Mouse (Mus musculus) retina, adult 2 months (tissue): ENCODE data around the gene Spata33.
"Not testable (repeated sequence)": the region's sequence is repeated elsewhere in the genome, so short reads cannot be mapped to it uniquely, and the experiment has no call there.

Source experiments
- DNase-seq: peaks from one replicate; pipeline ENCODE4 v3.0.0-alpha.2; 2012; ENCODE audit warnings: low read depth, low spot score

The Spata33 gene

DNA sequence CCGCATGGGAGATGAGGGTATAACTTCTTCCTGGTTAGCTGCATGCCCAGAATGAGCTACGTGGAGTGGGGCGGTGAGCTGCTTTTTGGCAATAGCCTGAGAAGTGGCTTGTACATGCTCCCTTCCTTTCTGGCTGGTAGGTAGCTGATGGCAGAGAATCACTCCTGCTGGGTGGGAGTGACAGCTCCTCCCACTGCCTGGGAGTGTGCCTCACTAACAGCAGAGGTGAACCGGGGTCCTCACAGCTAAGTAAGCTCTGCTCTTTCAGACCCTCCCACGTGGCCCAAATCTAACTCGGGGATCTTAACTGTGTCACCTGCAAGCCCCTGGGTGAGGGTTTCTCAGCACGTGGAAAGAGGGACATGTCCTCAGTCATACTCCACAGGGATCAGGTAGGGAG lies 19.9 kb downstream of the Spata33 start:
- DNase-seq: no peak

DNA sequence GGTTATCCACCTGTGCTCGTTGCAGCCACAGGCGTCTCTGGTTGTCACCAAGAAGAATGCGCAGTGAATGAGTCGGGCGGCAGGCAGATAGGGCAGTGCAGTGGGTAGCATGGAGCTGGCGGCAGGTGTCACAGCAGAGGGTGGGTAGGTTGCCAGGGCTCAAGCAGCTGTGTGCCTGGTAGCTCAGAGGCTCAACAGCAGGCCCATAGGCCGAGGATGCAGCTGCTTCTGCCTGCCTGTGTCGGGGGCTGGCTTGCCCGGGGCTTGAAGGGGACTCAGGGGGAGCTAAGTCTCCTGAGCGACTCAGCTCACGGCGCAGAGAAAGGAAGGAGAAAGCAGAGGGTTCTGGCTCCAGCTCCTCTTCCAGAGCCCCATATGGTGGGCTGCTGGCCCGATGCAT lies 20.7 kb downstream of the Spata33 start:
- no peak for DNase-seq

DNA sequence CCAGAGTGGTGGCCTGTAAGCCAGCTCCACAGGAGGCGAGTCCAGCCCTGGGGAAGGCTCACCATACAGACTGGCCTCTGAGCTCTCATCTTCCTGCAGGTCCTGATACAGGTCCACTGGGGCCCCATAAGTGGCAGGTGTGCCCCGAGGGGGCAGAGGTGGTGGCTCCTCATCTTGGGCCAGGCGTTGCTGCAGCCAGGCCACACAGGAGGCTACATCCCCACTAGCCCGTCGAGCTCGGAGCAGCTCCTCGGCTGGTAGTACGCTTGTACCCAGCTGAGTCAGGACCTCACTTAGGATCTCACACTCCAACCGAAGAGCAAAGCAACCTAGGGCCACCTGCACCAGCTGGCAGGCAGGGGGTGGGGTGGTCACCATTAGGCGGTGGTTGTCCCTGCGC lies 21.1 kb downstream of the Spata33 start:
- DNase-seq: no peak

DNA sequence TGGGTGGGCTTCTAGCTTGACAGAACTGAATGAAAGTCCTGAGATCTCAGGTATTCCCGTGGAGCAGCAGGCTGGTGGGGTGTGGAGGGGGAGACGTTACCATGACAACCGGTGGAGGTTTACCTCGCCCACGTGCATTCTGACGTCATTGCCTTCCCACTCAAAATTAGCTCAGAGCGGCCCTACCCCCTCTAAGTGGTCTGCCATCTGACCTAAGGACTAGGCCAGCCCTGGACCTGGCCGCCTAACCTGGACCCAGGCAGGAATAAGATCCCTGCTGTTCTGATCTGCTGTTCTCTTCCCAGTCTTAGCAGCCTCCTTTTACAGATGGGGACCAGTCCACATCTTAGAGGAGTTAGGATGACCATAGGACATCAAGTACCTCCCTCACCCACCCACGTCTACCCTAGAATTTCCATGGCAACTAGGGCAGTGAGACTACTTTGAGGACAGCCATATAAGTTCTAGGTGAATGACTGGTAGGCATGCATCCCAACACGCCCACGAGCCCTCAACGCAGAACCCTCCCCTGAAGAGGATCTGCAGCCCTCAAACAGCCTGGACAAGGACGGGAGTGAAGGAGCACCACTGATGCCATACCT lies 22.4 kb downstream of the Spata33 start:
- no peak for DNase-seq

DNA sequence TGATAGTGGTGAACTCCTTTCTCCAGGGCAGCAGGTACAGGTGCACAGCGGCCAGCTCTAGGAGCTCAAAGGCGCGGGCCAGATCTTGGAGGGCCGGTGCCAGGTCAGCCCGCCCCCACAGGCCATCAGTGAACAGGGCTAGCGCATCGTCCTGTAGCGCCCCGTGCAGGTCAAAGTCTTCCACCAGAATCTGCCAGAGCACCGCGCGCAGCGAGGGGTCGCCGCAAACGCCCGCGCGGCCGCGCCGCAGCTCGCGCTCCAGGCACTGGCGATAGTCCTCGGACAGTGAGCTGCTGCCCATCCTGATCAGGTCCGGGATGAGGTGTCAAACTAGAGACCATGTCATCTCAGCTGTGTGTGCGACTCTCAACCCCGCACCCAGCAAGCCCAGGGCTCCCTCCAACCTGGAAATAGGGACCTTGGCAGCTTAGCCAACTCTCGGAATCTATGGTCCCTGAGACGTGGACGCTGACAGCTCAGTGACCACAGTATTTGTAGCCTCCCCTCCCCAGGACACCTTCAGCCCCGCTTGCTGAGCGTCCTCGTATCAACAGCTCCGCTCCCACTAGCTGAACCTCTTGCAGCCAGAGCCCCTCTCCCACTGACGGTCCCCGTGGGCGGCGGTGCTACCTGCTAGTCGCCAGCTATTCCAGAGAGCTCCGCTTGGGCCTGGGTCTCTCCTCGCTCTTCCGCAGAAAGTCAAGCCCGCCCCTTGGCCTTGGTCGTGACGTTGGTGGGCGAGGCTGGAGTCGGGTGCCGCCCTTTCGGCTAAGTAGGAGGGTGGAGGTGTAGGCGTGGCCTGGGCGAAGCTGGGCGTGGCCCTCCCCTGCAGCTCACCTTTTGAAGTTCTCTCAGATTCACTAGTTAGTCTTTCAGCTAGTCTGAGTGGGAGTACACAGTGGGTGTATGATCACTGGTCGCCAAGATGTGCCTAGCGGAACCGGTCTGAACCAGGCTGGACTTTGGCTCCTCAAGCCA lies 23.2 kb downstream of the Spata33 start, which contains the start of gene Spata2l:
Gene Spata2l (minus strand): TSS at position 714 of the 978 bp plus-strand sequence.
- DNase-seq: no peak

DNA sequence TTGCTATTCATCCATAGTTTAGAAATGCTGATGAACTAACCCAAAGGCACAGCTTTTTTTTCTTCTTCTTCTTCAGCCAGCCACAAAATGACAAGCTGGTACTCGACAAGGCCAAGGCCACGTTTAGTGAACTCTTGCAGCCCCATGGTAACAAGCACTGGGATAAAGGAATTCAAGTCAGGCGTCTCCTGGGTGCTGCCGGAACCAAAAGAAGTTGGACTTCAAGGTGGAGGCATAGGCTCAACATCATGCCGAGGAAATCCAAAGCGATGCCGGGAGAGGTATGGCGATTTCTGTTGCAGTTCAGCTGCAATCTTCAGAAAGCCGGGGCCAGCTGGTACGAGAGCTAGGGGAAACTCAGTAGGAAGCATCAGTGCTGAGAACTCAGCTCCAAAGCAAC lies 26.8 kb downstream of the Spata33 start:
- DNase-seq: no peak

DNA sequence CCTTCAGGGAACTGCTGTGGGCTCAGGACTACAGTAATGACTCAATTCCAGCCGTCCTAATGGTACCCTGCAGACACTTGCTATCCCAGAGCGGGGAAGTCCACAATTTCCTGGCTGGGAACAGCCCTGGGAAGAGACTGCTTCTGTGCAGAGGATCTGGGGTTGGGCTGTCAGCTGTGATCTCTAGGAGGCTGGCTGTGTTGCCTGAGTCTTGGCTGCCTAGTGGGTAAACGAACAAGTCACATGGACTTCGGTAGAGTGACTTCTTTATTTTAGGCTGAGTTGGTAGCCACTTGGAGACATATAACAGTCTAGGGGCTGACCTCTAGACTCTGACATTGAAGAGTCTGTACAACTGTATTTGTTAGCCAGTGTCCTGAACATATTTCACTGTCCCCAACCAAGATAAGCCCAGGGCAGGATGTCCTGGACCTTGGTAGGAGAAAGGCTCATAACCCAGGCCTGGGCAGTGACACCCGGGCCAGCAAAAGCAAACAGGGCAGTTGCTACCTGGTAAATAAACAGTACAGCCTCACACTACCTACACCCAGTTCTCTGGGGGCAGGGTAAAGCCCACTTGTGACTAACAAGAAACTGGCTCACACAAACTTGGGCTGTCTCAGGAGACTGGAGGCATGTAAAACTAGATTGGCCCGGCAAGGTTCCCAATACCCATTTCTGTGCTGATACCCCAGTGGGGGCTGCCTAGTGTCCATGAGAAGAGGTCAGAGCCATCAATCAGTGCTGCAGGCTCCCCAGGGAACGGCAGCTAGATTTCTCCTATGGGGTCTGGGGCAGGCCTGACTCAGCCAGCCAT lies 29.7 kb downstream of the Spata33 start:
- no peak for DNase-seq

DNA sequence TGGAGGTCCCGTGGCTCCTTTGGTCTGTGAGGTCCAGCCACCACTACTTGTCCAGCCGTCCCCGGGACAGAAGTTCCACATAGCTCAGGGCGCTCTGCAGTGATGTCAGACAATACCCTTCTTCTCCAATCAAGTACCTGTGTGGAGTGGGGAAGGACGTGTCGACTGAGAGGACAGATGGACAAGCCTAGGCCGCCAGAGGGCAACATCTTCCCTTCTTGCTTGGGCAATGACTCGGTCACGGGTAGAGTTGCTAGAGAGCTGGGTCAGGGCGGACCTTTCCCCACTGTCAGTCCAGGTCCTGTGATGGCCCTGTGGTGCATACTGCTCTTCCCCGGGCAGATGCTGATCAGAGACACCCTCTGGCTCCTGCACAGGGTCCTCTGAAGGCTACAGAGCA lies 30.4 kb downstream of the Spata33 start:
- no peak for DNase-seq

DNA sequence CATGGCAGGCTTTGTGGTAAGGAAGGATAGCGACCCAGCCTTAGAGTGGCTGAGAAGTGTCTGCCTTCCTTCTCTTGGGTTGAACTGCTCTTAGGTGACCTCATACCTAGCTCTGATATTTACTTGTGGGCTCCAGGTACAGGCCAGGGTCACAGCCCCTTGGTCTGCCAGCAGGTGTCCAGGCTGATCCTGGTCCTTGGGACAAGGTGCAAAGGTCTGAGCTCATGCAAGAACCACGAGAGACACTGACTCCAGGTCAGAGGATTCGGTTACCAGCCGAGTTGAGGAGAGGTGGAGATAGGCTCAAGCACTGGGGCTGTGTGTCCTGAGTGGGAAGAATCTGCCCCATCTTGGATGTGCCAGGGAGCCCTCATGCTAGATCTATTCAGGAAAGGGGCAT lies 31.8 kb downstream of the Spata33 start:
- DNase-seq: no peak

DNA sequence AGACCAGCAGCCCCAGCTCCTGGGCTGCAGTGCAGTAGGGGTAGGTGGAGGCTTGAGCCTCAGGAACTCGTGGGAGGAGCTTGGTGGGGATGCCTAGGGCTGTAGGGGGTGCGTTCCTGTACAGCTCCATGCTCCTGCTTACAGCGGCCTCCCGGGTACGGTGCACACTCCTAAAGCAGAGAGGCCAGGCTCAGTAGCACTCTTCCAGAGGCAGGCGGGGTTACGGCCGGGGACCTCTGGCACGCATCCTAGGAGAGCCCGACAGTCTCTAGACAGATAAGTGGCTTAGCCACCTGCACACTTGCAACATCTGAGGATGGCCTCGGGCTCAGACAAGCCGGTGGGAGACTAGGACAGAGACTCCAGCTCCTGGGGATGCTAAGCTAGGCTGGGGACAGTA lies 32.9 kb downstream of the Spata33 start:
- DNase-seq: no peak

DNA sequence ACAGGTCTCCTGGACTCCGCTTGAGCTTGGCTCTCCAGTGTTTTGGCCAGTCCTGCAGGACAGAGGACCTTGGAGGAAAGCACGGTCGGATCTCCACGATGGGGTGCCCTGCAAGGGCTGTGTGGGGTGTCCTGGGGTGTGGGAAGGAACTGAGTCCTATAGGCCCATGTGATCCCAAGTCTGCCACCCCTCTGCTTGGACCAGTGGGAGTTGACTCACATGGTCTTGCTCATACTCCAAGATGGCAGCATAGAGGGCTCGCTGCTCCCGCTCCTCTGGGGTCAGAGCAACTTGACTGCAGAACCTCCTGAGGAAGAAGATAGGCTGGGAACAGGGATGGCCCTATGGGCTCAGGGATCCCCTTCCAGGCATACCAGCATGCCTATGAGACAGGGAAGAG lies 35.1 kb downstream of the Spata33 start:
- DNase-seq: no peak

DNA sequence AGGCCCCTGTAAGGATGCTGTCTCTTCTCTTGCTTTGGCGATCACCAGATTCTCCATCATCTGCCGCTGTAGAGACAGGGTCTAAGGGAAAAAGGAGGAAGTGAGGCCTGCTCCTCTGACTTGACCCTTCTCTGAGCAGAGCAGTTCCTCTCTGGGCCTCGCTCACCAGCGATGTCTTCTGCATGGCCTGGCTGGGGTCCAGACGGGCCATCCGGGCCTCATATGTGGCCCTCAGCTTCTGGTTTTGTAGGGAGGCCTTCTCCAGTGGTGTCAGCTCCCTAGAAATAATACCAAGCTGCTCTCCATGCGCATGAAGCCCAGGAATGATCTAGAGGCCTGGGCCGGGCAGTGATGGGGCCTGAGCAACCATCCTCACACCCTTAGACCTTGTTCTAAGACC lies 36.0 kb downstream of the Spata33 start:
- no peak for DNase-seq

DNA sequence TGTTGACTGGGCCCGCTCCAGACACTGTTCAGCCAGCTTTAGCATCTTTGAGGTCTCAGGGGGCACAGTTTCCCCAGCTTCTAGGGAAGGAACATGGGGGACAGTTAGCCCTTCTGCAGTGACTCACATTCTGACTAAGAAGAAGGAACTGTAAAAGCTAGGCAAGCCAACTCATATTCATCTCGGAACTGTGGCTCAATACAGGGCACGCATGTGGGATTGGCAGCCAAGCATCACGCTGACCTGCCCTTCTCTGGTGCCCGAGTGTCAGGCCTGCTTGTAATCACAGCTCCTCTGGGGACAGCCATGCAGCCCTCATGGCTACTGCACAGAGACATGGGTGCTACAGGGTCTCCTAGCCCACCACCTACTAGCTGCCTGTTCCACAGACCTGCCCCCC lies 38.3 kb downstream of the Spata33 start:
- DNase-seq: no peak

DNA sequence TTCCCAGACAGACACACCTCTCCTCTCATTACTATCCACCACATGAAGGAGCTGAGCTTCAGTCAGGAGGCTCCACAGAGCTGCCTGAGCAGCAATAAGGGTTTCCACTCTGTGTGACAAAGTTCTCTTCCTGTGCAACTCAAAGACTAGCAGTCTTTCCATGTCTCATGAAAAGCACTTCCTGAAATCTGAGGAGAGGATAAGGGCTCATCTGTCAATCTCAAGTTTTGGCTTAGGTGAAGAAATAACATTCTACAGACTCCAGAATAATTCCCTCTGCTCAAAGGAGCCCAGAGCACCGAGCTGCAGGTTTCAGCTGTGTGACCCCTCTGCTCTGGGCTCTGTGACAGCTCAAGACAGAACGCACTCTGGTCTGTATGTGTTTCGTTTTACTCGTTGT lies 40.3 kb downstream of the Spata33 start:
- no peak for DNase-seq

DNA sequence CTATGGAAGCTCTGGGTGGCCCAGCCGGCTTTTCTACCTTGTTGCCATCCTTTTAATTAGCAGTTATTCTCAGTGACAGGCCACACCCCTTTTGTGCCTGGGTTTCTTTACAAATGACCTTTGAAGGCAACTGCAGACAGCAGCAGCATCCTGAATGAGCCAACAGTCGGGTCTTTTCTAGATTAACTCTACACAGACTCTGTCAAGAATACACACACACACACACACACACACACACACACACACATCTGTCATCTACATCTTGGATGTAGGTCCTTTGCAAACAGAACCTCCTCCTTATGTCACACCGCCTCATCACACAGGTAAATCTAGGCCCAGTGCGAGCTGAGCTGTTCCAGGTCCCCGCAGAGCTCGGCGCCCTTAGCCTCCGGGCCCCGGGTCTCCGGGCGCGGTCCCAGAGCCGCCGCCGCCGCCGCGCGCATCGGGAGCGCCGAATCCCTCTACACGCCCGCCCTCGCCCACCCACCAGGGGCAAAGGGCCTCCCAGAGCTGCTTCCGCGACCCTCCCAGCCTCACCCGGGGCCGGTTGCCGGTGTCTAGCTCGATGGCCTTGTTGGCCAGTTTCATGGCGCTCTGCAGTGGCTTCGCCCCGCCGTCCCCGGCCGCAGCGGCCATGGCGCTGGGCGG lies 40.9 kb downstream of the Spata33 start:
- DNase-seq: no peak

DNA sequence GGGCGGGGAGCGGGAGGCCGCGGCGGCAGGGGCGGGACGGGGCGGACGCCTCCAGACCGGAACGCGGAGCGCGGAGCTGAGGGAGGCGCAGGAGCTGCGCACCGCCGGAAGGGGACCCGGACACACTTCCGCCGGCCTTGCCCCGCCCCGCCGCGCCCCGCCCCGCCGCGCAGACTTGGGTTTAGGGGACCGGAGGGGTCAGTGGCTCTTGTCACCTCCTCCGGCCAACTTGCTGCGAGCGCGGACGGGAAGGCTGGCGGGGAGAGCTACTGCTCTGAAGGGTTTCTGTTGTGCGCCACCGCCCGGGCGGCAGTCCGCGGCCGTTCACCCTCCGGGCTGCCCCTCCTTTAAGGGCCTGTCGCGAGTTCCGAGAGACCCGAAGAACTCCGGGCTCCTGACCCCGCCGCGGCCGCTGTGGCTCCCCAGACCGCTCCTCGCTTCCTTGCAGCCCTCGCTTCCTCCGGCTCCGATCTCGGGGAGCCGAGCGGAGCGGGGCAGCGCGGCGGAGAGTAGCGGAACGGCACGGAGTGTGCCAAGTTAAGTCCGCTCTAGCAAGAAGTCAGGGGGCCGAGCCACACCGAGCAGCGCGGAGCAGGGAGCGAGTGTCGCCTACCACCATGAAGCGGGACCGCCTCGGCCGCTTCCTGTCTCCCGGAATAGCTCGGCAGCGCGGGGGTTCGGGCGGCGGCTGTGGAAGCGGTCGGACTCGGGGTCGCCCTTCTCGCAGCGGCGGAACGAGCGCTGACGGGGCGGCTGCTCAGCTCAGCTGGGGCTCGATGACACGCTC lies 41.7 kb downstream of the Spata33 start, which contains the start of the genes Zfp276 and Vps9d1:
Gene Zfp276 (plus strand): TSS at position 97 of the 787 bp plus-strand sequence.
Gene Vps9d1 (minus strand): TSS at position 250 of the 787 bp plus-strand sequence.
- DNase-seq: peak; percentile 61

DNA sequence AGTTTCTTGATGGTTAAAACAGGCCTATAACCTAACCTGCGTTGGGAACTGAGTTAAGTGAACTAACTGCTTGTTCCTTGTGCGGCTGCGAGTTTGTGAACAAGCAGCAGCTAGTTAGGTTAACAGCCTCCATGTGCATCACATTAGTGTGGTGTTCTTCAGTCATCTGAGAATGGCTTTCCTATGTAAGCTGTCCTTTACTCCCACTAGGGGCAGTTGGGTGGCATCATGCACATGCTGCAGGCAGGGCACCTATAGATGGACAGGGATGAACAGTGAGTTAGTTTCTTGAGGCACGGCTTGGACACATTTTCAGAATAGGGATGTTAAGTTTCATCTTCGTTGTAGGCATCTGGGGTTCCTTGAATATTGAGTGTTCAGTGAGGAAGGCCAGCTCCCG lies 42.5 kb downstream of the Spata33 start:
- DNase-seq: no peak

DNA sequence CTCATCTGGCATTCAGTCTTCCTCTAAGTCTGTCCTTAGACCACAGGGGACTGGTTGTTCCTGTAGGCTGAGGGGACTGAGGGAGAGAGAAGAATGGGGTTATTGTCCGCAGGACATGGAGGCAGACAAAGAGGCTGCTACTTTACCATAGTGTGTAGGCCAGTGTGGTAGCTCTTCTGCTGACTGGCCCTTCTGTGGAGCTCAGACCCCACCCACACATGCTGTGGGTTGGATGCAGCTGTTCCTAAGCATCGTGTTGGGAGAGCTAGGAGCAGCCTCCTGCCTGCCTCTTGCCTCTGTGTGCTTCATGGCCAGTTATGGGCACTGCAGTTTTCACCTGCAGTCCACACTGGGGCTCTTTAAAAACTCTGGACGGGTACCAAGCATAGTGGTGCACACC lies 44.5 kb downstream of the Spata33 start:
- DNase-seq: no peak

DNA sequence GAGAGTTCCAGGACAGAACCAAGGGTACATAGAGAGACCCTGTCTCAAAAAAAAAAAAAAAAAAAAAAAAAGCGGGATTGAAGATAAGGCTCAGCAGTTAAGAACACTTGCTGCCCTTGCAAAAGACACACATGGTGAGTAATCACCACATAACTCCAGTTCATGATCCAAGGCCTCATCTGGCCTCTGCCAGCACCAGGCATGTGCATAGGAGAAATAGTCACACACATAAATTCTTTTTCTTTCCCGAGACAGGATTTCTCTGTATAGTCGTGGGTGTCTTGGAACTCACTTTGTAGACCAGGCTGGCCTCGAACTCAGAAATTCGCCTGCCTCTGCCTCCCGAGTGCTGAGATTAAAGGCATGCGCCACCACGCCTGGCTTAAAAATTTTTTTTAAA lies 45.0 kb downstream of the Spata33 start:
- not testable (repeated sequence) for DNase-seq

DNA sequence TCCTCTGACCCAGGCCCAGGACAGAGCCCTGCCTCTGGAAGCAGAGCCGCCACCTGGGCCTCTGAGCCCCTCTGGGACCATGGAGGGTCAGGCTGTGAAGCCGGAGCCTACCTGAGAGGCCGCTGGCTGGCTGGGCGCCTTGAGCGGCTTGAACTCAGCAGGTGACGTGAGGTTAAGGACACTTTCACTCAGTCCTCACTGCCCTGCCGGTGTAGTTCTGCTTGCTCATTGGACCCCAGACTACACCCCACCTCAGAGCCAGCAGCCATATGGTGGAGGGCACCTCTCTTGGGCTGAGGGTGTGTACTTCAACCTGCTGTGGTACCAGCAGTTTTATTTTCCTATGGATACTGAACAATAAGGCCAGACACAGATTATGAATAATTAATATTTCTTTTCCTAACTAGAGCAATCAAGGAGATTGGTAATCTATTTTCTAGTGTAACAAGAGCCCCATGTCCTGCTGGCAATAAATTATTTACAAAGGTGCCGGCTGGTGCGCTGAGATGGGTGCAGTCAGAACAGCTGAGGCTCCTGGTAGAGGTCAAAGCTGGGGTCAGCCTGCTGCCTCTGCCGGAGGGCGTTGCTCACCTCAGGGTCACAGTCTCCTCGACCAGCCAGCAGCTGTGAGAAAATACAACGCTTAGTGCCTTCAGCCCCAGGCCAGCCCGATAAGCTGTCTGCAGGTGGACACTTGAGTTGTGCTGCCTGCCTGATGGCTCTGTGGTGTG lies 55.5 kb downstream of the Spata33 start:
- DNase-seq: no peak
